Mouse (Mus musculus) intestine, embryonic 14.5 days (tissue): ENCODE data around the gene Galnt2. TPM values are rescaled to one million over a fixed set of nuclear protein-coding genes. Genes with fewer than 3 reads are reported as not detected.
A peak's percentile ranks its signal among the peaks of the same experiment; 100 is the strongest.

Source experiments
- ATAC-seq: fragments of 200-750 bp; cut with Nextera tagmentation; replicated peaks from 2 replicates; pipeline ENCODE4 v1.8.0; 2017; ENCODE audit warnings: low read depth, moderate number of reproducible peaks, moderate TSS enrichment, moderate library complexity; ENCODE audit not compliant: low FRiP score, low TSS enrichment
- DNase-seq: peaks from one replicate; pipeline ENCODE4 v3.0.0-alpha.2; 2018; ENCODE audit warnings: low spot score
- H3K27ac ChIP-seq: fragments of 300-500 bp; sonication (generic); 2 replicates; pipeline ENCODE4 v1.5.1; 2014; ENCODE audit warnings: low read depth, mild to moderate bottlenecking, control low read depth
- H3K27me3 ChIP-seq: fragments of 300-500 bp; sonication (generic); replicated peaks from 2 replicates; pipeline ENCODE4 v1.6.1; 2014; ENCODE audit warnings: low read length, control low read depth; ENCODE audit not compliant: control insufficient read depth, insufficient read depth
- H3K36me3 ChIP-seq: fragments of 300-500 bp; sonication (generic); 2 replicates; pipeline ENCODE4 v1.6.1; 2014; ENCODE audit warnings: low read length, control low read depth; ENCODE audit not compliant: control insufficient read depth, insufficient read depth
- H3K4me1 ChIP-seq: fragments of 300-500 bp; sonication (generic); replicated peaks from 2 replicates; pipeline ENCODE4 v1.6.1; 2014; ENCODE audit warnings: low read length, control low read depth, mixed read lengths; ENCODE audit not compliant: control insufficient read depth, insufficient read depth
- H3K4me2 ChIP-seq: fragments of 300-500 bp; sonication (generic); 2 replicates; pipeline ENCODE4 v1.6.1; 2014; ENCODE audit warnings: low read length
- H3K4me3 ChIP-seq: fragments of 300-500 bp; sonication (generic); 2 replicates; pipeline ENCODE4 v1.5.1; 2014; ENCODE audit warnings: low read depth, low read length, control low read depth, mixed read lengths
- H3K9ac ChIP-seq: fragments of 300-500 bp; sonication (generic); 2 replicates; pipeline ENCODE4 v1.6.1; 2014; ENCODE audit warnings: mild to moderate bottlenecking, low read length
- H3K9me3 ChIP-seq: fragments of 300-500 bp; sonication (generic); 2 replicates; pipeline ENCODE4 v1.6.1; 2016; ENCODE audit warnings: low read length, control low read depth; ENCODE audit not compliant: control insufficient read depth
- WGBS: fragments of 180-500 bp; shearing (Covaris S2); extraction: QIAGEN DNeasy Blood & Tissue Kit; methylation state at CpG from one replicate; pipeline ENCODE4 v1.1.7; 2014; 5-methylcytosine and 5-hydroxymethylcytosine counted together
- polyA plus RNA-seq: library from polyadenylated mRNA; unstranded; fragments of >200 nt; fragmentation: Nextera tagmentation; extraction: Ambion mirVana; gene quantifications from 2 replicates; pipeline ENCODE4 v1.2.1, GENCODE M21; 2014

Gene Galnt2
- polyA plus RNA-seq, 1 experiment from 2014 or later = 63.9 TPM

GRCm38 (mm10) chr8:124275377-124276071 is 44.3 kb downstream of the Galnt2 start:
- Histone ChIP-seq H3K9me3 (no peaks in the 10 kb centered on the region), H3K4me1 (peaks cover 17% of the 10 kb centered on the region), H3K36me3 (no peaks in the 10 kb centered on the region), H3K4me2 (no peak overlapping the region), H3K4me3 (no peak overlapping the region), H3K27me3 (no peaks in the 10 kb centered on the region), H3K9ac (no peak overlapping the region), H3K27ac (no peak overlapping the region)
- 94% methylated on average over 10 of the region's 10 CpGs for WGBS
- no peak for ATAC-seq
- no peak for DNase-seq

DNA sequence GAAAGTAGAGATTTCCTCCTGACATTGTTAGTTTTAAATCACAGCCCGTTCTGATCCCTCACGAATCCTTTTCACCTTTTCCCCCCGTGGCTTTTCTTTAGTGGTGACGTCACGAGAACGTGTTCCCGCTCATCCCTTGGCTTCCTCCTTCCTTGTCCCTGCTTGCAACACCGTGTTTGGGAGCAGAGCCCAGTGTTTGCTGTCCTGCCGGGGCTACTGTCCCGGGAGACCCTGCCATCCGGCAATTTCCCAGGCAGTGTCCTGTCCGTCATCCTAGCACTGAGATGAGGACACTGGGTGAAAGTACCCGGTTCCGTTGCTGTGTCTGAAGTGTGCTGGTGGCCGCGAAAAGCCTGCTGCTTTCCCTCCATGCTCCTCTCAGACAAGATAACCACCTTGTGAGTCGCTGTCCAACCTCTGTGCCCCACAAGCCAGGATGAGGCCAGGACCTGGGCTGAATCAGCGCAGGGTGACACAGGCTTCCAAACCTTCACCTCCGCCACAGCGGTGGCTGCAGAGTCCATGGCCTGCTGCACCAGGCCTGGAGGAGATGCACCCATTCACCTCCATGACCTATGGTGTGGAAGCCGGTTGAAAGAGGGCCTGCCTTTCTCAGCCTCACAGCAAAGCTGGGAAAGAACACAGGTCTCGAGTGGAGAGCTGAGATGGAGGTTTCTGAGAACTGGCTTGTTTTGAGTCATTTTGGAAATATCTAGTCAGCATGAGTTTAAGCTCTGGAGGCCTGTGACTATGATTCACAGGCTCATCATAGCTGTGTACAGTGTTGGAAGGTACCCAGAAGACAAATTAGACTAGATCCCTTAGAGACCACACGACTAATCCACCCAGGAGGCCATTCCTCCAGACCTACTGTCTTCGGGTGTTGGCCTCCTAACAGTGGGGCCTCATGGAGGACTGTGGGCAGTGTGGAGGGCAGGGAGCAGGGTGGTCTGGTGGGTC is 47.0 kb downstream of the Galnt2 start:
- DNase-seq = no peak
- no peaks in the 10 kb centered on the region for H3K36me3 ChIP-seq
- H3K4me3 ChIP-seq = no peak overlapping the region
- ATAC-seq = no peak
- no peaks in the 10 kb centered on the region for H3K9me3 ChIP-seq
- peaks cover 23% of the 10 kb centered on the region for H3K4me1 ChIP-seq
- 76% methylated on average over 24 of the region's 24 CpGs for WGBS
- no peaks in the 10 kb centered on the region for H3K27me3 ChIP-seq
- H3K9ac ChIP-seq = no peak overlapping the region
- H3K4me2 ChIP-seq = no peak overlapping the region
- H3K27ac ChIP-seq = no peak overlapping the region

DNA sequence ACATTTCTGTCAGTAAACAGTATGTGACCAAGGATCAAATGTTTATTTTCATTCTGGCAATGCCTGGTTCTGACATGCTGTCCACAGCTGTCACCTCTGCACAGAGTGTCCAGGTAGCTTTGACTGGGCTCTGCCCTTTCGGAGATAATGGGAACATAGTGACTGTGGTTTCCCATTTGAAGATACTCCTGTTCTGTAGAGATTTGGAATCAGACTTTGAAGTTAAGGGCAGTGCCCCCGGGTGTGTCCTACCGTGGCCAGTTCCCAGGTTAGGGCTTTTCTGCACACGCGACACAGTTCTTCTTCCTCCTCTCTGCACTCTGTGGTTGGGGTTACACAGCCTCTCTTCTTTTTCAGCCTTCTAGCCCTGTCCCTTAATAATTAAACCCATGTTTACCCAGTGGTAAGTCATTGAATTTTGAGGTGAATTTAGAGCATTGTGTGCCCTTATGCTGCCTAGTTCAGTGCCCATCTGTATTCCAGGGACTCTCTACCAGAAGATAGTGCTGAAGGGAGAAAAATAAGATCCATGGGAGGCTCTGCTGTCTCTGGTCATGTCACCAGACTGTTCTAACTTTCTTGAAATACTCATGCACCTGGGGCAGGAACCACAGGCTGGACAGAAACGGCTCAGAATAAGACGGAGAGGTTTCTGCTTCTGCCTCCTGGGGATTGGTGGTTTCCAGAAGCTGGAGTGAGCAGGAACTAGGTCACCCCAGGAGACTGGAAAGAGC is 47.9 kb downstream of the Galnt2 start:
- Histone ChIP-seq H3K27me3 (no peaks in the 10 kb centered on the region), H3K36me3 (no peaks in the 10 kb centered on the region), H3K27ac (no peak overlapping the region), H3K9me3 (no peaks in the 10 kb centered on the region), H3K4me1 (peaks cover 24% of the 10 kb centered on the region), H3K9ac (no peak overlapping the region), H3K4me3 (no peak overlapping the region), H3K4me2 (no peak overlapping the region)
- ATAC-seq = no peak; the same call in 1 of the 2 replicates
- 77% methylated on average over 7 of the region's 7 CpGs for WGBS
- no peak for DNase-seq

GRCm38 (mm10) chr8:124279690-124279985 is 48.4 kb downstream of the Galnt2 start:
- no peak overlapping the region for H3K27ac ChIP-seq
- no peak overlapping the region for H3K9ac ChIP-seq
- ATAC-seq (no peak), DNase-seq (no peak)
- H3K4me1 ChIP-seq = peaks cover 24% of the 10 kb centered on the region
- no peaks in the 10 kb centered on the region for H3K9me3 ChIP-seq
- no peaks in the 10 kb centered on the region for H3K36me3 ChIP-seq
- WGBS = 94% methylated on average over 5 of the region's 5 CpGs
- no peak overlapping the region for H3K4me3 ChIP-seq
- H3K27me3 ChIP-seq = no peaks in the 10 kb centered on the region
- H3K4me2 ChIP-seq = no peak overlapping the region

- DNase-seq = no peak
- Histone ChIP-seq H3K27me3 (no peaks in the 10 kb centered on the region), H3K36me3 (no peaks in the 10 kb centered on the region), H3K9ac (no peak overlapping the region), H3K4me3 (no peak overlapping the region), H3K27ac (no peak overlapping the region), H3K4me1 (peaks cover 42% of the 10 kb centered on the region), H3K9me3 (no peaks in the 10 kb centered on the region), H3K4me2 (no peak overlapping the region)
- 73% methylated on average over 11 of the region's 11 CpGs for WGBS
- no peak for ATAC-seq
Observed at GRCm38 (mm10) chr8:124281700-124282541, 50.7 kb downstream of the Galnt2 start.

GRCm38 (mm10) chr8:124282878-124283630 is 51.9 kb downstream of the Galnt2 start:
- Histone ChIP-seq H3K9me3 (no peaks in the 10 kb centered on the region), H3K9ac (no peak overlapping the region), H3K36me3 (no peaks in the 10 kb centered on the region), H3K4me3 (no peak overlapping the region), H3K27me3 (no peaks in the 10 kb centered on the region), H3K27ac (peak overlapping the region; percentile 64), H3K4me1 (peaks cover 42% of the 10 kb centered on the region), H3K4me2 (no peak overlapping the region)
- DNase-seq = no peak
- ATAC-seq = no peak
- 71% methylated on average over 12 of the region's 12 CpGs for WGBS

DNA sequence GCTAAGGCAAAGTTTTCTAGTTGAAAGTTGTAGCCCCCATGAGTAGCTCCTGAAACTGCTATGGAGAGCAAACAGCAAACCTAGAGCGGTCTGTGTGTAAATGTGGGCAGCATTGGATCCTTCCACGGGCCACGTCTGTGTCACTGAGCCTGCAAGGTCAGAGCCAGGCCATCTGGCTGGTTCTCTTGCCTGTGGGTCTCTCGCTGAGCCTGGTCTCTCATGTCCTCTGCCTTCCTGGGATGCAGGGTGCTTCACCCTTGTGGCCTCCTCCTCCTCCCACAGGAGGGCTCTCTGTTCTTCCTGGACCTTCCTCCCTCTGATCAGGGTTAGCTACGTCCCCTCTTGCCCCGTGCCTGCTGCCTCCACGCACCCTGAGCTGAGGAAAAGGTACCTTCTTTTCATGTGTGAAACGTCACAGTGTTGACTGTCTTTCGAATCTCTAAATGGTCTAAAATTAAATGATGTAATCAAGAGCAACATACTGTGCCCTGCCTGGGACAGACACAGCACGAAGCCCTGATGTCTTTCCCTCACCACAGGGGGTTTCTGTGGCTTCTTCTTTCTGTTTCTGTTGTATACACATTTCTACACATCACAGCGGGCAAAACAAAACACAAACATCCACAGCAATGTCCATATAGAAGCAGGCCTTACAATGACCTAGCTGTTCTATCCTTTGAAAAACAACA is 52.6 kb downstream of the Galnt2 start:
- H3K36me3 ChIP-seq = no peaks in the 10 kb centered on the region
- 59% methylated on average over 11 of the region's 11 CpGs for WGBS
- H3K4me2 ChIP-seq = no peak overlapping the region
- ATAC-seq (no peak), DNase-seq (no peak)
- no peak overlapping the region for H3K9ac ChIP-seq
- no peaks in the 10 kb centered on the region for H3K9me3 ChIP-seq
- H3K4me1 ChIP-seq = peaks cover 38% of the 10 kb centered on the region
- no peaks in the 10 kb centered on the region for H3K27me3 ChIP-seq
- peak overlapping the region; percentile 64 for H3K27ac ChIP-seq
- H3K4me3 ChIP-seq = no peak overlapping the region
